Mouse (Mus musculus) midbrain, embryonic 12.5 days (tissue): ENCODE measurements around the gene Gm21915. TPM values are rescaled to one million over a fixed set of nuclear protein-coding genes. Genes with fewer than 3 reads are reported as not detected.

ENCODE experiments used
- ATAC-seq: fragments of 200-750 bp; cut with Nextera tagmentation; 2 replicates; pipeline ENCODE4 v1.8.0; 2017; ENCODE audit warnings: low read depth, moderate TSS enrichment, moderate library complexity; ENCODE audit not compliant: low FRiP score
- H3K27ac ChIP-seq: fragments of 300-500 bp; sonication (generic); replicated peaks from 2 replicates; pipeline ENCODE4 v1.5.1; 2016; ENCODE audit warnings: mild to moderate bottlenecking
- H3K27me3 ChIP-seq: fragments of 300-500 bp; sonication (generic); 2 replicates; pipeline ENCODE4 v1.6.1; 2016; ENCODE audit warnings: mild to moderate bottlenecking
- H3K36me3 ChIP-seq: fragments of 300-500 bp; sonication (generic); 2 replicates; pipeline ENCODE4 v1.6.1; 2016
- H3K4me1 ChIP-seq: fragments of 300-500 bp; sonication (generic); 2 replicates; pipeline ENCODE4 v1.6.1; 2016
- H3K4me2 ChIP-seq: fragments of 300-500 bp; sonication (generic); replicated peaks from 2 replicates; pipeline ENCODE4 v1.6.1; 2016; ENCODE audit warnings: mild to moderate bottlenecking, moderate library complexity
- H3K4me3 ChIP-seq: fragments of 300-500 bp; sonication (generic); 2 replicates; pipeline ENCODE4 v1.5.1; 2016; ENCODE audit warnings: mild to moderate bottlenecking
- H3K9ac ChIP-seq: fragments of 300-500 bp; sonication (generic); replicated peaks from 2 replicates; pipeline ENCODE4 v1.6.1; 2016; ENCODE audit warnings: mild to moderate bottlenecking, moderate library complexity
- H3K9me3 ChIP-seq: fragments of 300-500 bp; sonication (generic); 2 replicates; pipeline ENCODE4 v1.6.1; 2016; ENCODE audit warnings: mild to moderate bottlenecking
- WGBS: fragments of 180-500 bp; shearing (Covaris S2); methylation state at CpG from one replicate; pipeline ENCODE4 v1.1.7; 2016; 5-methylcytosine and 5-hydroxymethylcytosine counted together
- polyA plus RNA-seq: library from polyadenylated mRNA; unstranded; fragments of >200 nt; fragmentation: Nextera tagmentation; extraction: Ambion mirVana; gene quantifications from 2 replicates; pipeline ENCODE4 v1.2.1, GENCODE M21; 2016

The Gm21915 gene
- polyA plus RNA-seq, 1 experiment from 2014 or later = not detected

DNA sequence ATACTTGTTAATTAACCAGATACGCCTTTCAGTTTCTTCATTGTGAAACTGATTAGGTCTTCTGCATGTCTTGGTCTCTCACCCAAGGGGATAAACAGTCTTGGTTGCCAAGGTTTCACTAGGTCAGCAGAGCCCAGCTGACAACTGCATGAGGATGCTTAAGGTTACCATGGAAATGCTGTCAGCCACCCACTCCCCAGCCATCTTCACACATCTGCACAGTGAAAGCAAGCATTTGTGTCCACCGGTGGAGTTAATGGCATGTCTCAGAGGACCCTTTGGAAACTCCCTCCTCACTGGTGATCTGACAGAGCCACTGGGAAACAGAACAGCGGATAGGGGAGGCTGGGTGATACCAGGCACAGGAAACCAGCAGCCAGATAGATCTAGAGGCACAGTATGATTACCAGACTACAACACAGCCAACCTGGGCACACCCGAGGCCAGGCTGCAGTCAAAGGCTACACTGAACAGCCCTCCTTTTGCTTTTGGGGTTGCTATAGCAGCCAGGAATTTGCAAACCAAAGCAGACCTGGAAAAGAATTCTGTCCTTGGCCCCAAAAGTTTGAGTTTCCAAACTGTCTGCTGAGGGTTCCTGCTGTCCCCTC is 1.0 kb downstream of the Gm21915 start:
- Histone ChIP-seq H3K4me1 (peaks cover 12% of the 10 kb centered on the region), H3K36me3 (no peaks in the 10 kb centered on the region), H3K27ac (peak overlapping the region; percentile 35; the same call in 1 of the 2 replicates), H3K4me2 (peak overlapping the region; percentile 7; the same call in 1 of the 2 replicates), H3K27me3 (no peaks in the 10 kb centered on the region), H3K4me3 (no peak overlapping the region), H3K9me3 (no peaks in the 10 kb centered on the region), H3K9ac (no peak overlapping the region)
- ATAC-seq = peak; percentile 69
- WGBS = 28% methylated on average over 4 of the region's 4 CpGs

DNA sequence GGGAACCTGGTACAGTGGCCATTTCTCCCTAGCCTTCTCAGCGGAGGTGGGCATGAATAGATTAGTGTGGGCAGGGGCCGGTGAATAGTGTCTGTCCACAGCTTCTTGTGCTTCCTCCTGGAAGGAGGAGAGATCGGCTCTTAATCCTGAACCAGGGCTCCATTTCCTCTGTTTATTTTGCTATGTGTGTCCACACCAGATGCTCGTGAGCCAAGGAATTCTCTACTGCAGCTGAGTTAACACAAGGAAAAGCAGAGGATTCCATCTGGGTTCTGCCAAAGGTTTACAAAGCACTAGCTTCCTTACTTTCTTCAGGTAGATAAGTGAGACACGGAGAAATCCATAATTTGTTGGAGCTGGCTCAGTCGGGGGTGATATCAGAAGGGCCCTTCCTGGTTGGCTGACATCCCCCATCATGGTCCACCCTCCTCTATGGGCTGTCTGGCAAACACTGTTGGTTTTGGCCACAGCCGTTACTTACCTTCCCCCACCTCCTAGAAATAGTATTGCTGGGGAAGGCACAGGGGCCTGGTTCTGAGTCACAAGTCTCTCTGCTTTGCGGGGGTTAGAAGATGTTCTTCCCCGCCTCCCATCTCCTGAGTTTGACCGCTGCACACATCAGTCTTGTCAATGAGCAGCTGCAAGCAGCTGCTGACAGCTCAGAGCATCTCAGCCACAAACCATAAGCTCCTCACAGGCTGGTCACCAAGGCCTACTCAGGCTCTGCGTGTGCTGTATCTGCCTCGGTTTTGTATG is 5.0 kb downstream of the Gm21915 start:
- no peak overlapping the region for H3K4me2 ChIP-seq
- no peak overlapping the region for H3K4me3 ChIP-seq
- H3K9me3 ChIP-seq = no peaks in the 10 kb centered on the region
- no peak overlapping the region for H3K9ac ChIP-seq
- H3K27me3 ChIP-seq = no peaks in the 10 kb centered on the region
- H3K27ac ChIP-seq = no peak overlapping the region
- peaks cover 12% of the 10 kb centered on the region for H3K4me1 ChIP-seq
- ATAC-seq = no peak
- WGBS = 79% methylated on average over 12 of the region's 12 CpGs
- H3K36me3 ChIP-seq = no peaks in the 10 kb centered on the region

GRCm38 (mm10) chr9:40678653-40679052 is 8.2 kb downstream of the Gm21915 start:
- 82% methylated on average over 4 of the region's 4 CpGs for WGBS
- H3K4me3 ChIP-seq = no peak overlapping the region
- no peak for ATAC-seq
- H3K4me2 ChIP-seq = no peak overlapping the region
- no peaks in the 10 kb centered on the region for H3K4me1 ChIP-seq
- no peaks in the 10 kb centered on the region for H3K9me3 ChIP-seq
- no peaks in the 10 kb centered on the region for H3K27me3 ChIP-seq
- H3K9ac ChIP-seq = no peak overlapping the region
- no peak overlapping the region for H3K27ac ChIP-seq
- H3K36me3 ChIP-seq = no peaks in the 10 kb centered on the region

DNA sequence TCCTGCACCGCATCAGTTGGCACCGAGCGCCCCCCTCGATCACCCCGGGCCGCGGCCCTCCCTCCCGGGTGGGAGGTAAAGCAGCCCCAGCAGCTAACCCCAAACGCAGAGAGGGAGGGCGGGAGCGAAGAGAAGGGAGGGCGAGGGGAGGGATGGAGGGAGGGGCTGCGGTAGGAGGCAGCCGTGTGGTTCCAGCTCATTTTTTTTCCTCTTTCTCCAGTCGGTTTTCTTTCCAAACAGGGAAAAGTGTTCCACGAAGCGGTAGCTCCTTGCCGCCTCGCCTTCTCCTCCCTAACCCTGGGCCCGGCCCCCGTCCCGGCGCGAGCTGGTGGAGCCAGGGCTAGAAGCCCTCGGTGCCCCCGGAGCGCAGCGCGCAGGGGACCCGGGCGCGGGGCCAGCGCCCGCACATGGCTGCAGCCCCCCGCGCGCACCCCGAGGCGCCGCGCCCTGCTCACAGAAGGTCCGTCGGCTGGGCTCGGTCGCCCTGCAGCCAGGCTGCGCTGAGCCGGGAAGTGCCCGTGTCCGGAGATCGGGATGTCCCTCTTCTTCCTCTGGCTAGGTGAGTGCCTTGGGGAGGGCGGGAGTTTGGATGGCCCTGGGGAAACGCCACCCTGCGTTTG is 15.5 kb downstream of the Gm21915 start, which contains the start of gene Clmp:
Clmp (plus strand) TSS at position 162 of the 620 bp plus-strand sequence.
- WGBS = under 1% methylated on average over 47 of the region's 53 CpGs

DNA sequence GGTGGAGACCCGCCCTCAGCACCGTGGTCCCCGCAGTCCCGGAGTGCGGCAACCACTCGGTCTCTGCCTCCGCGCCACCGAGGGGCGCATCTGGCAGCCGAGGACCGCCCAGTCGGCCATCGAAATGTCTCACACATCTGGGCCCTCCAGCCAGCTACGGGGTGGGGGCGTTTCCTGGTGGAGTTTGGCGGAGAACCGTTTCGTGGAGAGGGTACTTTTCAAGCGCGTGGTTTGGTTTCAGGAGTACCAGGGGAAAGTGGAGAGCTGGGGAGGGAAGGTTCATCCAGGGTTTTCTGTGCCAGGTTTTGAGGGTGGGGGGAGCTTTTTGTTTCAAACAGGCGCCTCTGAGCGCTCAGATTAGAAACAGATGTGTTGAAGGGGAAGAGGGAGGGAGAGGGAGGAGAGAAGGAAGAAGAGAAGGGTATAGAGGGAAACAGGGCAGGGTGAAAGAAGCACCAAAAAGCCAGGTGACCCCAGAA is 16.0 kb downstream of the Gm21915 start:
- Histone ChIP-seq H3K4me3 (peak overlapping the region; percentile 60), H3K27me3 (peaks cover 33% of the 10 kb centered on the region), H3K4me1 (peaks cover 11% of the 10 kb centered on the region; the same call in 1 of the 2 replicates), H3K27ac (peak overlapping the region; percentile 91), H3K9me3 (no peaks in the 10 kb centered on the region), H3K9ac (peak overlapping the region; percentile 84), H3K4me2 (peak overlapping the region; percentile 91), H3K36me3 (no peaks in the 10 kb centered on the region)
- peak; percentile 59; the same call in 1 of the 2 replicates for ATAC-seq
- WGBS = under 1% methylated on average over 23 of the region's 23 CpGs

More for the DNA sequence above, 15.5 kb downstream of the Gm21915 start, which contains the start of gene Clmp:
- Histone ChIP-seq H3K4me1 (peaks cover 11% of the 10 kb centered on the region; the same call in 1 of the 2 replicates), H3K9ac (peak within 1 kb of the TSS; percentile 84), H3K27me3 (peaks cover 33% of the 10 kb centered on the region), H3K4me3 (peak within 1 kb of the TSS; percentile 60), H3K36me3 (no peaks in the 10 kb centered on the region), H3K27ac (peak within 1 kb of the TSS; percentile 91), H3K4me2 (peak within 1 kb of the TSS; percentile 91), H3K9me3 (no peaks in the 10 kb centered on the region)
- ATAC-seq = peak; percentile 76

GRCm38 (mm10) chr9:40687053-40687452 is 16.6 kb downstream of the Gm21915 start:
- peaks cover 33% of the 10 kb centered on the region for H3K27me3 ChIP-seq
- H3K27ac ChIP-seq = peak overlapping the region; percentile 91
- no peaks in the 10 kb centered on the region for H3K36me3 ChIP-seq
- peaks cover 11% of the 10 kb centered on the region; the same call in 1 of the 2 replicates for H3K4me1 ChIP-seq
- H3K4me3 ChIP-seq = peak overlapping the region; percentile 60
- H3K9ac ChIP-seq = peak overlapping the region; percentile 84
- peak overlapping the region; percentile 91 for H3K4me2 ChIP-seq
- H3K9me3 ChIP-seq = no peaks in the 10 kb centered on the region
- WGBS = 29% methylated on average over 5 of the region's 5 CpGs
- no peak for ATAC-seq

- Histone ChIP-seq H3K27ac (no peak overlapping the region), H3K4me3 (peak overlapping the region; percentile 60), H3K27me3 (peaks cover 33% of the 10 kb centered on the region), H3K9me3 (no peaks in the 10 kb centered on the region), H3K4me2 (peak overlapping the region; percentile 91), H3K9ac (peak overlapping the region; percentile 84), H3K36me3 (no peaks in the 10 kb centered on the region), H3K4me1 (peaks cover 11% of the 10 kb centered on the region; the same call in 1 of the 2 replicates)
- WGBS = 58% methylated on average over 3 of the region's 3 CpGs
- no peak for ATAC-seq
These were observed 17.1 kb downstream of the Gm21915 start for GRCm38 (mm10) chr9:40687553-40687952.

- Histone ChIP-seq H3K4me1 (peaks cover 33% of the 10 kb centered on the region), H3K4me3 (no peak overlapping the region), H3K27ac (no peak overlapping the region), H3K9ac (no peak overlapping the region), H3K9me3 (no peaks in the 10 kb centered on the region), H3K36me3 (no peaks in the 10 kb centered on the region), H3K27me3 (peaks cover 25% of the 10 kb centered on the region), H3K4me2 (no peak overlapping the region)
- no peak for ATAC-seq
- 90% methylated on average over 7 of the region's 7 CpGs for WGBS
These were observed 20.1 kb downstream of the Gm21915 start for GRCm38 (mm10) chr9:40690511-40690910.

DNA sequence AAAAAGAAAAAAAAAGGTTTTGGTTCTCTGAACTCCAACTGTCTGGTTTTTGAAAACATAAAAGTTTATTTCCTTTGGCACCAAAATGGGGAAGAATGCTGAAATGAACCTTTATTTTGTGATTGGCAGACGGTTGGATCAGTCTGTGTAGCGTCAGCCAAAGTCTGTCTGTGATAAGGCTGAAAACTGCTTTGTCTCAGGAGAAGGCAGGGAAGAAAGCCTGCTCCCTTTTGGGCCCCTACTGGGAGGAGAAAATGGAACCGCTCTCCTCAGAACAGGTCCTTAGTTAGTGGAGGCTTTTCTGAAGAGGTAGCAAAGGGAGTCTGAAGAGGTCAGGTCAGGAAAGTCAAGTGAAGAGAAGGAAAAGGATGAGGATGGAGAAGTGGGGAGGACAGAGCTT is 22.6 kb downstream of the Gm21915 start:
- 19% methylated on average over 3 of the region's 3 CpGs for WGBS
- Histone ChIP-seq H3K36me3 (no peaks in the 10 kb centered on the region; the same call in 1 of the 2 replicates), H3K4me3 (no peak overlapping the region), H3K9ac (no peak overlapping the region), H3K9me3 (no peaks in the 10 kb centered on the region), H3K4me2 (no peak overlapping the region), H3K27ac (peak overlapping the region; percentile 60), H3K4me1 (peaks cover 26% of the 10 kb centered on the region), H3K27me3 (0 out of 2 replicates have a peak, but pooled peaks cover under 1% of the 10 kb centered on the region)
- no peak for ATAC-seq

DNA sequence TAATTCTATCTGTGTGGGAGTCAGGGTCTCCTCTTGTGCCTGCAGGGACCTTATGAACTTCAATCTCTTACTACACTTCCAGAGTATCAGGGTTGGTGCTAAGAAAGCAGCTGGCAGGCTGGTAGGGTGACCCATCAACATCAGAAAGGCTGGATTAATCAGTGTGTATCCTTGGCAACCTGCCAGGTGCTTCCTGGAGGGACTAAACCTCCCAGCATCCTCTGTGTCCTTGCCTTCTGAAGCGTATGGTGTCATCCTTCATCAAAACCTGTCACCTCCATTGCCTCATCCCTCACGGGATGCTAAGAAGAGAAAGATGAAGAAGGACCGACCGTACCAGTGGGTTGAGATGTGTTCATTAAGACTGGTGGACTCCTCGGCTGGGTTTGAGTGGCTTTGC is 23.4 kb downstream of the Gm21915 start:
- 48% methylated on average over 5 of the region's 5 CpGs for WGBS
- ATAC-seq = no peak
- H3K4me2 ChIP-seq = peak overlapping the region; percentile 13; the same call in 1 of the 2 replicates

DNA sequence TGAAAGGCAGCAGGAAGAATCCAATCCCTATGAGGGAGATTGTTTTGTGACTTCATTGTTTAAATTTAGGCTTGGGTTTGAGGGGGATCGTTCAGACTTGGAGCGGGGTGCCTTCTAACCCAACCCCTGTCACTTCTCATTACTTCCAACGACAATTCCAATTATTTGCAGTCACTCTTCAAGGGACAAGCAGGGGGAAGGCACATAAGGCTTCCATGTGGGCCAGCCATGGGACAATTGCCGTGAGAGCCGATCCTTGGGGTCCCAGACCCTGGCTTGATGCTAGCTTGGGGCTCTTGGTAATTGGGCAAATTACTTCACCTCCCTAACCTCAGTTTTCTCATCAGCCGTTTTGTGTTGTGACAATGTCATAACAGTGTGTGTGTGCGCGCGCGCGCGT is 23.9 kb downstream of the Gm21915 start:
- no peaks in the 10 kb centered on the region; the same call in 1 of the 2 replicates for H3K36me3 ChIP-seq
- H3K9ac ChIP-seq = no peak overlapping the region
- H3K4me1 ChIP-seq = peaks cover 26% of the 10 kb centered on the region
- H3K9me3 ChIP-seq = no peaks in the 10 kb centered on the region
- no peak overlapping the region for H3K4me3 ChIP-seq
- H3K4me2 ChIP-seq = 0 out of 2 replicates have a peak overlapping the region, but pooled peaks have one; percentile 13
- peak; percentile 38; the same call in 1 of the 2 replicates for ATAC-seq
- H3K27ac ChIP-seq = peak overlapping the region; percentile 60; the same call in 1 of the 2 replicates
- 73% methylated on average over 12 of the region's 12 CpGs for WGBS
- no peaks in the 10 kb centered on the region for H3K27me3 ChIP-seq

More for the DNA sequence above, 23.4 kb downstream of the Gm21915 start:
- H3K9me3 ChIP-seq = no peaks in the 10 kb centered on the region
- H3K36me3 ChIP-seq = no peaks in the 10 kb centered on the region; the same call in 1 of the 2 replicates
- peak overlapping the region; percentile 60 for H3K27ac ChIP-seq
- no peak overlapping the region for H3K4me3 ChIP-seq
- peaks cover 26% of the 10 kb centered on the region for H3K4me1 ChIP-seq
- no peaks in the 10 kb centered on the region for H3K27me3 ChIP-seq
- no peak overlapping the region for H3K9ac ChIP-seq
